Mouse (Mus musculus) cerebellum, adult 18-20 months (tissue): ENCODE data around the gene Gdf15.

Experiments used
- DNase-seq, 2 experiments: peaks; one replicate each; pipeline ENCODE4 v3.0.0; 2021

Gene Gdf15

DNA sequence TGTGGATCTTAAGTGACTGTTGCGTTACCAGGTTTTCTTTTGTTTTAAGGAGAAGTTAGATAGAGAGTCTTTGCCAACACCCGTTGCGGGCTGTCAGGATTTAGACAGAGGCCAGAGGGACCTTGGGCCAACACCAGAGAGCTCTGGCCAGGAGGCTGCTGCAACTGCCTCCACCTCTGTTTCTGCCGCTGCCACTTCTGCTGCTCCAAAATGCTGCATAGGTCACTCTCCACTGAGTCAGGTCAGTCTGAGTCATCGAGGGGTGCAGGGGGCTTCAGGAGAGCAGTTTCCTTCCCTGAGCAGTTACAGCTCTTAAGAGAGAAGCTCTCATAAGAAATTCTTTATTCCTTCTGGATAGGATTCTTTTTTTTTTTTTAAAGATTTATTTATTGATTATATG lies 5.2 kb downstream of the Gdf15 start:
- no peak for DNase-seq

DNA sequence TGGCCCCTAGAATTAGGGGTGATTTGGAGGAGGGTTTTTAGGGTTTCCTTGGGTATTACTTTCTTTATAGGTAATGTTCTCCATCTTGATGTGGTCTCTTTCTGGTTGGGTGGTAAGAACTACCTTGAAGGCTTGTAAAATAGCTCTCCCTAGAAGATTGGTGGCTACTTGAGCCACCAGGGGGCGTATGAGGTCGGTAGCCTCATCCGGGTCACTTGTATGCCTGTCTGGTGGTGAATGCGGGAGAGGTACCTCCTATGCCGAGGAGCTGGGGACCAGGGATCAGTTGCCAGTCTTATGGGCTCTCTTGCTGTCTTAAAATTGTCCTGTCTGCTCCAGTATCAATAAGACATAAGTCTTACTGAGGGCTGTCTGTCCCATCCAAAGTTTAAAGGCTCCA lies 7.2 kb downstream of the Gdf15 start:
- DNase-seq: peak; percentile 37 to 48

DNA sequence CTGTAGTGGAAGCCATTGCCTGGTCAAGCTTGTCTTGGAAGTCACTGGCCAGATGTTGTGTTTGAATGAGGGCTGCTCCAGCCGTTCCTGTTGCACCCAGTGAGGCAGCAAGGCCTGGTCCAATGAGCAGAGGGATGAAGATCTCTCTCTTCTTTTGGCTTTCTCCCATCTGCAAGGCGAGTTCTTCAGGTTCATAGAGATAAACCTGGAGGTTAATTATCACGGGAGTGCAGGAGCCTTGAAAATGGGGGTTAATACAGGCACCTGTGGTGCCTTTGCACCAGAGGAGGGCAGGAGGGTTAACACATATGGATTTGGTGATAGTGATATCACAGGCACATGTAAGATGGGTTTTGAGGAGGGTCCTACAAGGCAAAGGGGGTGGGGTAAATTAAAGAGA lies 10.0 kb downstream of the Gdf15 start:
- DNase-seq: no peak

DNA sequence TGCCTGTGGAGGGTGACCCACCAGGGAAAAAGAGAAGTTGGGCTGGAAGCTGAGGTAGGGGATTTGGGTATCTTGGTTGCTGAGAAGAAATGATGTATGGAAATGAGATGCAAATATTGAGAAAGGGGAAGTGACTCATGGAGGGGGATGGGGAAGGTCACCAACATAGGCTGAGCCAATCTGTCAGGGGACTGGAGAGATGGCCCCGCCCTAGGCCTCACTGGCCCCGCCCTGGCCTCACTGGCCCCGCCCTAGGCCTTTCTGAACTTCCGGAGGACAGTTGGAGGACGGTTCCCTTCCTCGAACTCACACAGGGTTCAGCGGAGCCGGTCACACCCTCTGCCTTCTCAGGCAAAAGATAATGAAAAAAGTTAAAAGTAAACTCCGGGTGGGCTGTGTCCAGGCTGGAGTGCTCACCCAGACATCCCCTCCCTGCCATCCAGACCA lies 13.3 kb downstream of the Gdf15 start:
- no peak for DNase-seq

DNA sequence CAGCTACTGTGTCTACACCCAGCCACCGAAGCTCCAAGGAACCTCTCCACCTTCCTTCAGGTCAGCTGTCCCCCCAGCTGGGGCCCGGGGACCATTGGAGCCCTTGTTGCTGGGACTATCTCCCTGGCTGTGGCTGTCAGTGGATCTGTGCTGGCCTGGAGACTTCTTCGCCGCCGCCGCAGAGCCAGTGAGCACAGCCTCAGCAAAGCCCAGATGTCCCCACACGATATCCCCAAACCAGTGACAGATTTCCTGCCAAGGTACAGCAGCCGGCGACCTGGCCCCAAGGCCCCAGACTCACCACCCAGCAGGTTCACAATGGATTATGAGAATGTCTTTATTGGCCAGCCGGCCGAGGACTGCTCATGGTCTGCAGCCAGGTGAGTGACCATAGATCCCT lies 14.3 kb downstream of the Gdf15 start:
- DNase-seq: no peak

DNA sequence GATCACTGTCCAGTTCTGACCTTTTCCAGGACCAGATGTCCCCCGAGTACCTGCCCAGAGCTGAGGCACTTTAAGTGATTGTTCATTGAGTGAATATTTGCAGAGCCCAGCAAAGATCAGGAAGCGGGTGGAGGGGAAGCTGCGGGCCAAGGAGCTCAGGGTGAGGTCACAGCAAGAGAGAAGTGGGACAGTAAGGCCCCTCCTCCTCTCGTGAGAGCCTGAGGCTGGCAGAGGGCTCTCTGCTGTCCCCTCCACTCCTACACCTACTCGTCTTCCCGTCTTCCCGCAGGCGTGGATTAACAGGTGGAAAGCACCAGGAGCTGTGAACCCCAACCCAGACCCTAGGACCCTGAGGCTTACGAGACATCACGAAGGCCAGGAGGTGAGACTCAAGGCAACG lies 15.6 kb downstream of the Gdf15 start:
- no peak for DNase-seq

DNA sequence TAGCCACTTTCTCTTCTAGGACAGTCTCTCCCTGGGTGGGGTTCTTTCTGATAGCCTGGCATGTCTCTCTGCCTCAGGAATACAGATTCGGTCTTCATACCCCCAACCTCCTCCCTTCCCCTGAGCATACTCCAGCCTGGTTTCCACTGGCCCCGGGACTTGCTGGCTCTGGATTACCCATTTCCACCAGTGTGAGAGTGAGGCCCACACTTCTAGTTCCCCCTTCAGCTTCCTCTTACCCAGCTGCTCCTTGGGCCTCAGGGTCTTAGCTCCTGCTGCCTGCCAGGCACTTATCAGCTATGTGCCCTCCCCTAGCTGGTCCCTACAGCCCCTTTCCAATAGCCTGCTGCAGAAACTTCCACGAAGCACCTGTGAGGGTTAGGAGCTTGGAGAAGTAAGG lies 16.4 kb downstream of the Gdf15 start, which contains the start of gene Lrrc25:
Gene Lrrc25, plus strand, starts transcription at position 262 of the 400 bp plus-strand sequence.
- DNase-seq: no peak

DNA sequence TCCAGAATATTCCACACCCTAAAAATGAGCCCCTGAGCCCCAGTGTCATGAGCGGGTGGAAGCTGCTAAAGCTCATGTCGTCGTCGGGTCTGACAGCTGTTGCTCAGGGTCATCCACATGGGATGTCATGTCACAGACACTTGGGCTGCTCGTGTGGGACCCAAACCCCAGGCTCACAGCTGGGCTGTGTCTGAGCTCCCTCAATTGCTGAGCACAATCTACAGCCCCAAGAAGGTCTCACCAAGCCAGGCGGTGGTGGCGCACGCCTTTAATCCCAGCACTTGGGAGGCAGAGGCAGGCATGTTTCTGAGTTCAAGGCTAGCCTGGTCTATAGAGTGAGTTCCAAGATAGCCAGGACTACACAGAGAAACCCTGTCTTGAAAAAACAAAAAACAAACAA lies 17.0 kb downstream of the Gdf15 start:
- no peak for DNase-seq

- DNase-seq: no peak
Measured at GRCm38 (mm10) chr8:70614469-70614868, 17.8 kb downstream of the Gdf15 start.

DNA sequence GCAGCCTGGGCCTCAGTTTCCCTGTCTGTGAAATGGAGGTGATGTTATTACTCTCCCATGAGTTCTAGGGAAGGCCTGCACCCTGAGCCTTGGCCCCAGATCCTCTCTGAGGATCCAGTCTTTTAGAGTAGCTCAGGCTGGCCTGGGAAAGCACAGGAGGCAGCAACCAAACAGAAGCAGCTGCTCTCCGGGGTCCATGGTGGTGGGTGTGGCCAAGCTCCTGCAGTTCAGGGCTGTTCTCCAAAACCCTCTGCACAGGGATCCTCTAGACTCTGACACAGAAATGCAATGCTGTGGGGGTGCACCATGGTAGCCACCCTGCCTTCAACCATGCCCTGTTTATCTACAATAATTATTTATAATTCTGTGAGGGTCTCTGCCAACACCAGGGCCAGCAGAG lies 18.5 kb downstream of the Gdf15 start:
- no peak for DNase-seq

DNA sequence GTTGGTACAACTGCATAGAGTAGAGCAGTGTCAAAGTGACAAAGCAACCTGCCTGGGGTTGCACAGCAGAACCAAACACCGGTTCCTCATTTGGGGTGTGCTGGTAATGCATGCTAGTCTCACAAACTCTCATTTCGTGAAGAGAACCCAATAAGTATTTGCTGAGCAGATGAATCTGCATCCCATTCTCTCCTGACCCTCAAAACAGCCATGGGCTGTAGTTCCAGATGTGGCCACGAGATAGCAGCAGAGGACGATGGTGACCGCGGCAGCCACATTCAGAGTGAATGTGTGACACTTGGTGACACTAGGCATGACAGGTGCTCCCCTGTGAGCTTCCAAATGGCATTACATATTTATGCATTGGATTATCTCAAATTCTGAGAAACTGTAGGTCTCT lies 20.4 kb downstream of the Gdf15 start:
- DNase-seq: peak; percentile 87 to 89

DNA sequence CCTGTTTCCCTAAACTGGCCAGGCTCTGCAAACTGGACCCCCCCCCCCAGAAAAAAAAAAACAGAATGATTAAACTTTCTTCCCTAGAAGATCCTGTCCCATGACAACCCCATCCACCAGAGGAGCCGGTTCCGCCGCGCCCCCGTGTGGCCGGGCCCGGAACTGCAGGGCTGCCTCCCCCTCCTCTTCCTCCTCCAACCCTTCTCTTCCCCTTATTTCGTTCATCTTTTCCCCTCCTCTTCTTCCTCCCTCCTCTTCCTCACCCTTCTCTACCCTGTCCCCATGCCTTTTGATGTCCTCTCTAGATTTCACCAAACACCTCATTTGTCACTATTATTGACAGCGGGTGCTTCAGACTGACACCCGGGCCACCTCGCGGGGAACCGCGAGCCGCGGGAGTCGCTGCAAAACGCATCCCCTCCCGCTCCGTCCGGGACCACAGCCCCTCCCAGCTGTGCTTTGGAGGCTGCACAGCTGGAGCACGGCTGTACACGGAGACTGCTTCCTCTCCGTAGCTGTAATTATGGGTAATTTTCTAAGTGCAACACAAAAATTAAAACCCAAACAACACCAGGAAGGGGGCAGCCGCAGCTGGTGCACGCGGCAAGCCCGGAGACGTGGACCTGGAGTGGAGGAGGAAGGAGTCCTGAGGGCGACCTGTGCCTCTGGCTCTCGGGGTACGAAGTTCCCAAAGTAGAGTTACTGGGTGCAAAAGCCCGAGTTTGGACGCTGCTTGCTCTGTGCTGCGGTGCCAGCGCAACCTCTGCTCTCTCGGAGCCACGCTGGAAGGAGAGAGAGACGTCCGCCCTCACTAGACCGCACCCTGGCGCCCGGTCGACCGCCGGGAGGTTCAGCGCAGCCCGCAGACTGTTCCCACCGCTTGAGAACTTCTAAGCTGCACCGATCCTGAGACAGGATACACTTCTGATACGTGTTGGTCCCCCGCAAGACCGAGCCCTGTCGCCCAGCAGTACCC lies 21.2 kb downstream of the Gdf15 start:
- peak; percentile 74 to 83 for DNase-seq

DNA sequence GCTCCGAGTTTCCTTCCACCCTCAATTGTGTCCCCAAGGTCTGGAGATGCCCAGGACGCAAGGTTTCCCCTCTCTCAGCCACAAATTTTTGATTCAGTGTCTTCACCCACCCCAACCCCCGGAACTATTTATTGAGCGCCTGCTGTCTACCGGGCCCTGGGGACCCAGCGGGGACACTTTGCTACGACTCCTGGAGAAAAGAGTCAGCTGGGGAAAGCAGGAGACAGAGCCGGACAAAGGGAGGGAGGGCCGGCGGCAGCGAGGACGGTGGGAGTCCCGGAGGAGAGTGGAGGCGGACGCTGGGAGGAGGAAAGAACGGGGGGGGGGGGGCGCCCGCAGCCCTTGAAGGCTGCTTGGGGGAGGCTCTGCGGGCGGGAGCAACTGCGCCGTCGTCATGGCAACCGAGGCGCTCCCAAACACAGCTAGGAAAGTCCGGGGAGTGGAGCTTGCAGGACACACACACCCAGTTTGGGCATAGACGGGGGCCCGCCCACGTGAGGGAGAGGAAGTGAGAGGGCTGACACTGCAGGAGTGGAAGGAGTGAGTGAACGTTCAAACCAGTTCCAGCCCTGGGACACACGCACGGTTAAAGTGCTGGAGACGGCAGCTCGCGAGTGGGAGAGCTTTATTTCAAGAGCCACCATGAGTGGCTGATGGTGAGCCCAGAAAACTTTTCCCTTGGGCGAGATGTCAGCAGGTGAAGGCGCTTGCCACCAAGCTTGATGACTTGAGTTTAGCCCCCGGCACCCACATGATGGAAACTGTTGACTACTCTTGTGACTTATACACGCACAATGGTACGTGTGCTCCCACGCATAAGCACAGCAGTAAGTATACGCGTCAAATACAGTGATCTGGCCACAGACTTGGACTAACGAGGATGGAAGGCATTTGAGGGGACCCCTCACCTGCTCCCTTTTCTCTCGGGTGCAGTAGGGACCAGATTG lies 22.1 kb downstream of the Gdf15 start:
- DNase-seq: peak; percentile 45 to 55

- DNase-seq: peak in 1 of 2 experiments; percentile 49
Measured at GRCm38 (mm10) chr8:70609368-70609848, 22.8 kb downstream of the Gdf15 start.

DNA sequence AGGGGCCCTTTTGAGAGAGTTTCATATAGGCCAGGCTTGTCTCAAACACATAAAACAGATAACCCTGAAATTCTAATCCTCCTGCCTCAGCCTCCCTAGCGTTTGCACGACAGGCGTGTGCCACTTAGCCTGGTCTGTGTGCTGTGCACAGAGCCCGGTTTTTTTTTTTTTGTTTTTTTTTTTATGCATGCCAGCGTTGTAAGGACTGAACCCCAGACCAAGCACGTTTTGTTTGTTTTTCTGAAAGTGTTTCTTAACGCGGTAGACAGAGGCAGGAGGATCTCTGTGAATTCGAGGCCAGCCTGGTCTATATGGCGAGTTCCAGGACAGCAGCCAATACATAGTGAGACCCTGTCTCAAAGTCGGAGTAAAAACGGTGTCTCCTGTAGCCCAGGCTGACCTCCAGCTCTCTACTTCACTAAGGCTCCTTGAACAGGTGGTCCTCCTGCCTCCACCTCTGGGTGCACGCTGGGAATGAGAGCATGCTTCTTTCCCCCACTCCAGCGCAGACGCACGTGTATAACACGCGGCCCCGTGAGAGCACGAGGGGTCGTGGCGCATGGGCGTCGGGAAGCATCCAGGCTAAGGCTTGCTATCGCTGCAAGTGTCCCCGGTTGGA lies 23.4 kb downstream of the Gdf15 start, which contains the start of gene Ssbp4:
Gene Ssbp4, minus strand, starts transcription at position 124 of the 619 bp plus-strand sequence.
- DNase-seq: no peak

- DNase-seq: peak in 1 of 2 experiments; percentile 78
Measured at GRCm38 (mm10) chr8:70607898-70608748, 24.1 kb downstream of the Gdf15 start.

GRCm38 (mm10) chr8:70607603-70607897 lies 24.7 kb downstream of the Gdf15 start:
- no peak for DNase-seq

- DNase-seq: peak in 1 of 2 experiments; percentile 41
Measured at GRCm38 (mm10) chr8:70606780-70607602, 25.3 kb downstream of the Gdf15 start.

DNA sequence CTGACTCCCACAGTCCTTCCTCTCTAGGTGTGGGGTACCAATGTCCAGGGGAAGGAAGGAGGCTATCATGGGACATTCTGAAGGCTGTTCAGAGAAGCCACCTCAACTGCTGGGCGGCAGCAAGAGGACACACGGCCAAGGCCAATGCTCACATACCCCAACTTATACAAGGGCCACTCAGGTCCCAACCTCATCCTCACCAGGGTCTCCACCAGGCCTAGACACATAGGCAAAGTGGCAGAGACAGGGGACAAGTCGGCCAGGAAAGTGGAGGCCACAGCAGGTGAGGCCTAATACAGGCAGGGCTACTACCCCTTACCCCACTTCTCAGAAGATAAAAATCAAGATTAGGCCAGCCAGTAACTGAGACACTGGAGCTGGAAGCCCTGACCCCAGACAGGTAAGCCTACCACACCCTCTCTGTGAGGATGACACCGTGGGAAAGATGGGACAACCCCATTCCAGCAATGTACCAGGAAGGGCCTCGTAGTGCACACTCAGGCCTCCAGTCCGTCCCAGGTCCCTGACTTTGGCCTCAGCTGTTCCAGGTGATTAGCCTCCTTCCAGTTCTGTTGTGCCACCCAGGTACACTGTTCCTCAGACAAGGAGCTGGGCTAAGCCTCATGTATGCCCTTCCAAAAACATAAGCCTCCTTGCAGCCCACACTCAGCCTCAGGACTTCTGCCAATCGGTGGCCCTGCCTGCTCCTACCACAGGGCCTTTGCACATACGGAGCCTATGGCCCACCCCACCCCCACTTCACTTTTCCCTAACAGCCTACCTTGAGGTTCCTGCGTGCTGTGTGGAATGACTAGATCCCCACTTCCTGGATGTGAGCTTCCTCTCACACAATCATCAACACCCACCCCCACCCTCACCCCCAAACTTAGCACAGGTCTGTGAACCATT lies 26.1 kb downstream of the Gdf15 start:
- no peak for DNase-seq

DNA sequence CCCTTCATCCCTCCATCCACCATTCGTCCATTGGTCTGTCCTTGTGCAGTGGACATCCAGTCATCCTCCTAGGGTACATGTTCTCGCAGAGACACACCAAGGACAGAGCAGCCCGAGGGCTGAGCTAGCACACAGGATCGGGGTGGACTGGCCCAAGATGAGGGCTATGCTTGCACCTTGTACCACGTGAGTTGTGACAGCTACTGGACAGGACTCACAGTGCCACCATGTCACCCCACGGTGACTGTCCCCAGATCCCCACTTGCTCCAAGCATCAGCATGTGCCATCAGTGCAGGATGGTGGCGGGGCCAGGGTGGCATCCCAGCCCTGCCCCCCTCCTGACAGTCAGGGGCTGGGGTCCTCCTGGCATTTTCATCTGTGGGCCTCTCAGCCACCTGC lies 27.7 kb downstream of the Gdf15 start:
- no peak for DNase-seq
